Mouse (Mus musculus): ENCODE data around the gene Rhbdd3. TPM values are rescaled to one million over a fixed set of nuclear protein-coding genes. Genes with fewer than 3 reads are reported as not detected.

The Rhbdd3 gene
- polyA plus RNA-seq, 1 experiment from 2014 or later, result 30.4 TPM

- Histone ChIP-seq H3K4me1 (replicated peaks; ENCODE audit: control insufficient read depth, insufficient read depth, low read length) (peaks cover 24% of the 10 kb centered on the region), H3K27ac (ENCODE audit: low read depth) (no peak within 1 kb of the TSS), H3K27me3 (replicated peaks; ENCODE audit: control insufficient read depth, insufficient read depth, low read length) (peaks cover 76% of the 10 kb centered on the region), H3K9me3 (ENCODE audit: control insufficient read depth, low read length) (no peaks in the 10 kb centered on the region), H3K9ac (ENCODE audit: low read length) (peak within 1 kb of the TSS; percentile 39), H3K36me3 (ENCODE audit: control insufficient read depth, insufficient read depth, low read length) (no peaks in the 10 kb centered on the region), H3K4me3 (ENCODE audit: low read depth, low read length) (peak within 1 kb of the TSS; percentile 45), H3K4me2 (ENCODE audit: low read length) (peak within 1 kb of the TSS; percentile 72)
- WGBS, result 2% methylated on average over 77 of the region's 77 CpGs
- ATAC-seq (replicated peaks; ENCODE audit: low FRiP score, low TSS enrichment, low read depth) (no peak), DNase-seq (ENCODE audit: low spot score) (peak; percentile 76)
These were observed 40.7 kb upstream of the Rhbdd3 start, which contains the start of gene Rasl10a for GRCm38 (mm10) chr11:5057856-5058641. Rasl10a (plus strand) TSS chr11:5058128.

DNA sequence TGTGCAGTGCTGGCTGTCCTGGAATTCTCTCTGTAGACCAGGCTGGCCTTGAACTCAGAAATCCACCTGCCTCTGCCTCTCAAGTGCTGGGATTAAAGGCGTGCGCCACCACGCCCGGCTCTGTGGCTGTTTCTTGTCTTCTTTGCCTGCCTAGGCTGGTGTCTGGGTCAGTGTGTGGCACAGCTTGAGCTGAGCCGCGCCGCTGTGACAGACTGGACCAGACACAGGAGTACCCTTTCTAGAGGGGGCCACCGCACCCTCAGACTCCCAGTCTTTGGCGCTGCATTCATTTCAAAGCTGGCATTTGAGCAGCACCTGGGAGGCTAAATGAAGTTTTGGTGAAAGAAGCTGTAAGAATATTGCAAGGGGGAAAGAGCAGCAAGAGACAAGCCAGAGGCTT, 39.9 kb upstream of the Rhbdd3 start:
- no peak overlapping the region for H3K4me2 ChIP-seq (ENCODE audit: low read length)
- H3K9me3 ChIP-seq (ENCODE audit: control insufficient read depth, low read length), result no peaks in the 10 kb centered on the region
- no peak for DNase-seq (ENCODE audit: low spot score)
- no peak overlapping the region for H3K9ac ChIP-seq (ENCODE audit: low read length)
- 33% methylated on average over 9 of the region's 9 CpGs for WGBS
- peaks cover 82% of the 10 kb centered on the region for H3K27me3 ChIP-seq (replicated peaks; ENCODE audit: control insufficient read depth, insufficient read depth, low read length)
- H3K4me1 ChIP-seq (replicated peaks; ENCODE audit: control insufficient read depth, insufficient read depth, low read length), result peaks cover 24% of the 10 kb centered on the region
- no peak for ATAC-seq (replicated peaks; ENCODE audit: low FRiP score, low TSS enrichment, low read depth)
- H3K36me3 ChIP-seq (ENCODE audit: control insufficient read depth, insufficient read depth, low read length), result no peaks in the 10 kb centered on the region
- H3K27ac ChIP-seq (ENCODE audit: low read depth), result no peak overlapping the region
- no peak overlapping the region for H3K4me3 ChIP-seq (ENCODE audit: low read depth, low read length)

GRCm38 (mm10) chr11:5059230-5059629, 39.5 kb upstream of the Rhbdd3 start:
- H3K4me2 ChIP-seq (ENCODE audit: low read length), result no peak overlapping the region
- H3K27ac ChIP-seq (ENCODE audit: low read depth), result no peak overlapping the region
- peaks cover 82% of the 10 kb centered on the region for H3K27me3 ChIP-seq (replicated peaks; ENCODE audit: control insufficient read depth, insufficient read depth, low read length)
- ATAC-seq (replicated peaks; ENCODE audit: low FRiP score, low TSS enrichment, low read depth) (no peak), DNase-seq (ENCODE audit: low spot score) (no peak)
- WGBS, result 31% methylated on average over 14 of the region's 14 CpGs
- no peaks in the 10 kb centered on the region for H3K36me3 ChIP-seq (ENCODE audit: control insufficient read depth, insufficient read depth, low read length)
- H3K4me1 ChIP-seq (replicated peaks; ENCODE audit: control insufficient read depth, insufficient read depth, low read length), result peaks cover 25% of the 10 kb centered on the region
- H3K9ac ChIP-seq (ENCODE audit: low read length), result no peak overlapping the region
- no peaks in the 10 kb centered on the region for H3K9me3 ChIP-seq (ENCODE audit: control insufficient read depth, low read length)
- no peak overlapping the region for H3K4me3 ChIP-seq (ENCODE audit: low read depth, low read length)

DNA sequence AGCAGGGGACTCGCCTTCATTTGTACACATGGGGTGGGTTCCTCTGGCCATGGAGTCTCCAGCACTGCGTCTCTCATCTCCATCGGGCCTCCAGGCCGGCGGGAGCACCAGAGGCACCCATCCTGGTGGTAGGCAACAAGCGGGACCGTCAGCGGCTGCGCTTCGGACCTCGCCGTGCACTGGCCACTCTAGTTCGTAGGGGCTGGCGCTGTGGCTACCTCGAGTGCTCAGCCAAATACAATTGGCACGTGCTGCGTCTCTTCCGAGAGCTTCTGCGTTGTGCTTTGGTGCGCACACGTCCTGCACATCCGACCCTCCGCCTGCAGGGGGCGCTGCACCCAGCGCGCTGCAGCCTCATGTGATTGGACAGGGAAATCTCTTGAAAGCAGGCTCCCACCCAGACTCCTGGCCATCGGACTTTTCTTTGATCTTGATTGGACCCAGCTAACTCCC, 39.0 kb upstream of the Rhbdd3 start:
- no peak overlapping the region for H3K4me3 ChIP-seq (ENCODE audit: low read depth, low read length)
- no peak overlapping the region for H3K9ac ChIP-seq (ENCODE audit: low read length)
- DNase-seq (ENCODE audit: low spot score) (peak; percentile 70), ATAC-seq (replicated peaks; ENCODE audit: low FRiP score, low TSS enrichment, low read depth) (no peak)
- peaks cover 30% of the 10 kb centered on the region for H3K4me1 ChIP-seq (replicated peaks; ENCODE audit: control insufficient read depth, insufficient read depth, low read length)
- no peaks in the 10 kb centered on the region for H3K9me3 ChIP-seq (ENCODE audit: control insufficient read depth, low read length)
- peaks cover 86% of the 10 kb centered on the region for H3K27me3 ChIP-seq (replicated peaks; ENCODE audit: control insufficient read depth, insufficient read depth, low read length)
- no peak overlapping the region for H3K4me2 ChIP-seq (ENCODE audit: low read length)
- H3K36me3 ChIP-seq (ENCODE audit: control insufficient read depth, insufficient read depth, low read length), result no peaks in the 10 kb centered on the region
- H3K27ac ChIP-seq (ENCODE audit: low read depth), result no peak overlapping the region
- WGBS, result 14% methylated on average over 27 of the region's 27 CpGs

GRCm38 (mm10) chr11:5060756-5061412, 37.8 kb upstream of the Rhbdd3 start:
- no peak for ATAC-seq (replicated peaks; ENCODE audit: low FRiP score, low TSS enrichment, low read depth)
- Histone ChIP-seq H3K4me1 (replicated peaks; ENCODE audit: control insufficient read depth, insufficient read depth, low read length) (peaks cover 31% of the 10 kb centered on the region), H3K36me3 (ENCODE audit: control insufficient read depth, insufficient read depth, low read length) (no peaks in the 10 kb centered on the region), H3K4me3 (ENCODE audit: low read depth, low read length) (no peak overlapping the region), H3K9ac (ENCODE audit: low read length) (no peak overlapping the region; the same call in 1 of the 2 replicates), H3K4me2 (ENCODE audit: low read length) (peak overlapping the region; percentile 63; the same call in 1 of the 2 replicates), H3K27ac (ENCODE audit: low read depth) (no peak overlapping the region), H3K27me3 (replicated peaks; ENCODE audit: control insufficient read depth, insufficient read depth, low read length) (peaks cover 75% of the 10 kb centered on the region), H3K9me3 (ENCODE audit: control insufficient read depth, low read length) (no peaks in the 10 kb centered on the region)
- DNase-seq (ENCODE audit: low spot score), result no peak
- 63% methylated on average over 28 of the region's 28 CpGs for WGBS

- H3K9ac ChIP-seq (ENCODE audit: low read length), result peak overlapping the region; percentile 23
- peak overlapping the region; percentile 63 for H3K4me2 ChIP-seq (ENCODE audit: low read length)
- 4% methylated on average over 62 of the region's 62 CpGs for WGBS
- H3K4me3 ChIP-seq (ENCODE audit: low read depth, low read length), result peak overlapping the region; percentile 29
- H3K4me1 ChIP-seq (replicated peaks; ENCODE audit: control insufficient read depth, insufficient read depth, low read length), result peaks cover 31% of the 10 kb centered on the region
- H3K27ac ChIP-seq (ENCODE audit: low read depth), result no peak overlapping the region
- DNase-seq (ENCODE audit: low spot score), result peak; percentile 97
- no peaks in the 10 kb centered on the region for H3K36me3 ChIP-seq (ENCODE audit: control insufficient read depth, insufficient read depth, low read length)
- no peaks in the 10 kb centered on the region for H3K9me3 ChIP-seq (ENCODE audit: control insufficient read depth, low read length)
- peaks cover 69% of the 10 kb centered on the region for H3K27me3 ChIP-seq (replicated peaks; ENCODE audit: control insufficient read depth, insufficient read depth, low read length)
- peak; percentile 40 for ATAC-seq (replicated peaks; ENCODE audit: low FRiP score, low TSS enrichment, low read depth)
These were observed 37.1 kb upstream of the Rhbdd3 start for GRCm38 (mm10) chr11:5061413-5062139.

DNA sequence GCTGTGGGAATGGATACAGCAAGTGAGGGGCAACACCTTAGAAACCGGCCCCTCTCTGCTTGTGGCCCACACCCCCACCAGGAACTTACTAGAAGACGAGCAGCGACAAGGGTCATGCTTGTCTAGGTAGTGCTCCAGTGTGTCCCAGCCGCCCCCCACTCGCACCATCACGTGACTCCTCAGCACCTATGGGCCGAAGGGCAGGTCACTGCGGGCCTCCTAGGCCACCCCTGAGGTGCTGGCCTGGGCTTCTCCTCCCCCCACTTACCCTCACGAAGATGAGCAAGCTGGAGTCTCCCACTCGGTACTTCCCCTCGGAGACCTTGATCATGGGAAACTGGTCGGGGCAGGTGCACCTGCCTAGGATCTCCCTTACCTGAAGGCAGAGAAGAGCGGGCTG, 36.4 kb upstream of the Rhbdd3 start:
- Histone ChIP-seq H3K9me3 (ENCODE audit: control insufficient read depth, low read length) (no peaks in the 10 kb centered on the region), H3K9ac (ENCODE audit: low read length) (no peak overlapping the region; the same call in 1 of the 2 replicates), H3K27ac (ENCODE audit: low read depth) (no peak overlapping the region), H3K36me3 (ENCODE audit: control insufficient read depth, insufficient read depth, low read length) (no peaks in the 10 kb centered on the region), H3K4me3 (ENCODE audit: low read depth, low read length) (peak overlapping the region; percentile 29), H3K4me2 (ENCODE audit: low read length) (peak overlapping the region; percentile 63), H3K4me1 (replicated peaks; ENCODE audit: control insufficient read depth, insufficient read depth, low read length) (peaks cover 31% of the 10 kb centered on the region), H3K27me3 (replicated peaks; ENCODE audit: control insufficient read depth, insufficient read depth, low read length) (peaks cover 62% of the 10 kb centered on the region)
- 21% methylated on average over 13 of the region's 13 CpGs for whole genome bisulfite sequencing
- ATAC-seq (replicated peaks; ENCODE audit: low FRiP score, low TSS enrichment, low read depth), result peak; percentile 3; the same call in 1 of the 2 replicates
- DNase-seq (ENCODE audit: low spot score), result no peak

- peaks cover 29% of the 10 kb centered on the region for H3K4me1 ChIP-seq (replicated peaks; ENCODE audit: control insufficient read depth, insufficient read depth, low read length)
- 74% methylated on average over 13 of the region's 13 CpGs for WGBS
- ATAC-seq (replicated peaks; ENCODE audit: low FRiP score, low TSS enrichment, low read depth), result no peak
These were observed 35.7 kb upstream of the Rhbdd3 start for GRCm38 (mm10) chr11:5062860-5063505.

More at GRCm38 (mm10) chr11:5062860-5063505, 35.7 kb upstream of the Rhbdd3 start:
- Histone ChIP-seq H3K4me2 (ENCODE audit: low read length) (no peak overlapping the region), H3K9ac (ENCODE audit: low read length) (no peak overlapping the region), H3K9me3 (ENCODE audit: control insufficient read depth, low read length) (no peaks in the 10 kb centered on the region), H3K27me3 (replicated peaks; ENCODE audit: control insufficient read depth, insufficient read depth, low read length) (peaks cover 55% of the 10 kb centered on the region), H3K4me3 (ENCODE audit: low read depth, low read length) (no peak overlapping the region), H3K27ac (ENCODE audit: low read depth) (no peak overlapping the region), H3K36me3 (ENCODE audit: control insufficient read depth, insufficient read depth, low read length) (peaks cover 4% of the 10 kb centered on the region)
- DNase-seq (ENCODE audit: low spot score), result no peak
